Mouse (Mus musculus) A20 (cell line): ENCODE measurements around the gene Tspan9.

ENCODE experiments used
- DNase-seq: peaks from one replicate; pipeline ENCODE4 v3.0.0-alpha.2; 2011; ENCODE audit warnings: low read depth, low spot score

Gene Tspan9

DNA sequence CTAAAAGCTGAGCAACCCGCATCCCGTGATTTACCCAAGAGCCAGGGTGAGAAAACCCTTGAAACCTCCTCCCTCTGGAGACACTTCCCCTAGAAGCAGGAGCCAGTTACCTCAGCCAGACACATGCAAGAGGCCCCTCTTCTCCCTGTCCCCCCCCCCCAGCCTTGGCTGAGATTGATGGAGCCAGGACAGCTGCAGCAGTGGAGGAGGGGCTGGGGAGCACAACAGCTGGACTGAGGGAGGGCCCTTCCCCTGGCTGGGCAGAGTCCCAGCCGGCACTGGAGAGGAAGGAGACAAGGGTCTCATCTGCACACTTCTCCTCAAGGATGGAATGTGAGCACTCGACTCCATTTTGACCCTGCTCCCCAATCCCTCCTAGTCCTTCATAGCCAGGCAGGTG is 64.9 kb downstream of the Tspan9 start:
- DNase-seq, result no peak

- DNase-seq, result no peak
These were observed 67.0 kb downstream of the Tspan9 start for GRCm38 (mm10) chr6:128076104-128077020.

- DNase-seq, result no peak
These were observed 67.9 kb downstream of the Tspan9 start for GRCm38 (mm10) chr6:128075453-128076003.

GRCm38 (mm10) chr6:128070921-128071558 is 72.4 kb downstream of the Tspan9 start:
- DNase-seq, result no peak

DNA sequence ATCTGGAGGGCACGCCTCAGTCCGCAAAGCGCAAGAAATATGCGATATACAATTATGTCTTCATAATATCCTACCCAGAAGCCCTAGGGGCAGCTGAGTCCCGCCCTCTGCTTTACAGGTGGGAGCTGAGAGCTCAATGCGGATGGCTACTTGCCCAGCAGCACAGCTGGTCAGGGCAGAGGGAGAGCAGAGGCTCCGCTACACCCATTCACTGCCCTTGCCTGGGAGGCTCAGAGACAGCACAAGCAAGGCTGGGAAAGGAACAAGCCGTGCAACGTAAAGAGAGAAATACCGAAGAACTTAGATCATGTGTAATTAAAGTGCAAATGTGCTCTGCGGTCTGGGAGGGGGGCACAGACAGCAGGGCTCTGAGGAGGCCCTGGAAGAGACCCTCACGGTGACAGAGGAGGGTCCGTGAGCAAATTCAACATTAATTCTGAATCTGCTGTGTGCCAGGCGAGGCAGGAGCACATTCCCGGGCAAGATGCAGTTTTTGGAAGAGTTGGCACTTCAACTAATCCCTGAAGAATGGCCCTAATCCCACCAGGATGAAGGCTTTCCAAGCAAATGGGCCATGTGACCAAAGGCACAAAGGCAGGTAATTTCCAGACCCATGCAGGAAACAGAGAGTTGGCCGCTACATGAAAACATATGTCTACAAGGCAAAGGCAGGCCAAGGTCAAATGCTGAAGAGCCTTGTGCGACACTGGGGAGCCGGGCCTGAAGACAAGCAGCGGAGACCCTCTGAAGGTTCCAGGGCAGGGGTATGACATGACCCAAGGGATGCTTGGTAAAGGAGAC is 73.1 kb downstream of the Tspan9 start:
- no peak for DNase-seq

GRCm38 (mm10) chr6:128068144-128068543 is 75.2 kb downstream of the Tspan9 start:
- no peak for DNase-seq

DNA sequence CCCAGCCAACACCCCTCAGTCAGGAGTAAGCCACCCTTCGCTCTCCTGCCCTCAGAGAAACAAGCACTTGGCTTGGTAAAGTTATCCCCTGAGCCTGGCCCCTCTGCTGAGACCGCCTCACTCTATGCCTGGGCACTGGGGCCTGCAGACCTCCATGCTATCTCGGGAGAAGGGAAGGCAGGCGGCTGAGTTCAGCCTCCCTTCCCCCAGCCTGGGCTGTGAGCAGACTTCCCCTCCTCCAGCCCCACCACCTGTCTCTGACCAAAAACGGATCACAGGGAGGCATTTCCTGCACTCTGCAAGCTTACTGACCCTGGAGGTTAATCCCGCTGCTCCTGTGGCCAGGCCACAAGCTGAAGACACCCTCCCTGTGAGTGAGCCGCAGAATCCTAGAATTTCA is 77.4 kb downstream of the Tspan9 start:
- DNase-seq, result no peak

GRCm38 (mm10) chr6:128063501-128063900 is 79.9 kb downstream of the Tspan9 start:
- peak; percentile 25 for DNase-seq

GRCm38 (mm10) chr6:128062784-128063183 is 80.6 kb downstream of the Tspan9 start:
- DNase-seq, result no peak

- no peak for DNase-seq
These were observed 81.2 kb downstream of the Tspan9 start for GRCm38 (mm10) chr6:128062216-128062615.

- DNase-seq, result no peak
These were observed 82.1 kb downstream of the Tspan9 start for GRCm38 (mm10) chr6:128061342-128061741.

DNA sequence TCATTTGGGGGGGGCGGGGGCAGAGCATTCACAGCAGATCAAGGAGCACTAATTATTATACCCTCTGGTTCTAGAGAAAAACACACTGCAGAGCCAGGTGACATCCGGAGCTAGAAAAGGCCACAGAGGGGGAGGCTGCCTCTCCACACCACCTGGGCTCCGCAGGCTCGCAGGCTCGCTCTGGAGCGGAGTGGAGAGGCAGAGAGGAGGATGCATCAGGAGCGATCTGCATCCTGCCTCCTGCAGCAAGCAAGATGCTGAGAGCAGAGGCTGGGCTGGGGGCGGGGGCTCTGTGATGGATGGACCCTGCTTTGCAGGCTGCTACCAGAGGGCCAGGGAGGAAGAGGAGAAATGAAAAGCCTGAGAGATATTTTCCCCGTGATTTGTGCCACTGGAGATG is 84.8 kb downstream of the Tspan9 start:
- DNase-seq, result no peak

DNA sequence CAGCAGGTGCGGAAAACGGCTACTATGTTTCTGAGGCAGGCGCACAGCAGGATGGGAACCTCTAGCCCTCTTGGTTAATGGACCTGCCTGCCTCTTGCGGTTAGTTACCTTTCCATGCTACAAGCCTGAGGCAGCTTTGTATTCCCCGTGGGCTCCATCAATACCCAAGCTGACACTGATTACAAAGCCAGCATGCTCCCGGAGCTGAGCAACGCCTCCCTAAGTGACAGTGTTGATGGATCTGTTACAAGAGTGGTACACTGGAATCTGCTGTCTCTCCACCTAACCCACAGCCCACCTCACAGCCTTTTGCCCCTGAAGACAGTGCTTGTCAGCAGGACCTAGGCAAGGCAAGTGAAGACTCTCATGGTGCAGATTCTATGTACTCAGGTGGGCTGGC is 85.2 kb downstream of the Tspan9 start:
- DNase-seq, result no peak

DNA sequence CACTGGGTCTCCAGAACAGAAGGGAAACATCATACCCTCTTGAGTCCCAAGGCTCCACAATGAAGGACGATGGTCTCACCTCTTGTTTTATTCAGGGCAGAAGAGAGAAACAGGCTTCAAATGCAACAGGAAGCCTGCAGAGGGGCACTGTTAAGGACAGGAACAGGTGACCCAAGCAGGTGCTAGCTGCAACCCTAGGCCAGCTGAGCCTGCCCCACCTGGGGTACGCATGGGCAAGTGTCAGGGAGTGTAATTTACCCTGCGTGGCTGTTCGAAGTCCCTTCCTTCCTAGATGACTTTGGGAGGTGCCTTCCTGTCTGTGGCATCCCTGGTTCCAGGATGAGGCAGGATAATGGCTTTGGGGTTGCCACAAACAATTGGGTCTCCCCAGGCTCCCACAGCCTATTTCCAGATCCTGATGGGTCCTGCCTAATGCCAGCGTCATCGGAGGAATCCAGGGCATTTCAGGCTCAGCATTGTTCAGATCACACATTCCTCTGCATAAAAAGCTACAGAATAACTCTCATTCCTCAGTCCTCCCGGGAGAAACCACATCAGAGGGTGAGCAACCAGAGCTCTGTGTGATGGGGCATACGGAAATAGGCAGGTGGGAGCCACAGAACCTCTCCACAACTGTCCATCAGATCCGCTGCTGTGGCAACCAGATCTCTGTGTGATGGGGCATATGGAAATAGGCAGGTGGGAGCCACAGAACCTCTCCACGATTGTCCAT is 90.2 kb downstream of the Tspan9 start:
- no peak for DNase-seq

DNA sequence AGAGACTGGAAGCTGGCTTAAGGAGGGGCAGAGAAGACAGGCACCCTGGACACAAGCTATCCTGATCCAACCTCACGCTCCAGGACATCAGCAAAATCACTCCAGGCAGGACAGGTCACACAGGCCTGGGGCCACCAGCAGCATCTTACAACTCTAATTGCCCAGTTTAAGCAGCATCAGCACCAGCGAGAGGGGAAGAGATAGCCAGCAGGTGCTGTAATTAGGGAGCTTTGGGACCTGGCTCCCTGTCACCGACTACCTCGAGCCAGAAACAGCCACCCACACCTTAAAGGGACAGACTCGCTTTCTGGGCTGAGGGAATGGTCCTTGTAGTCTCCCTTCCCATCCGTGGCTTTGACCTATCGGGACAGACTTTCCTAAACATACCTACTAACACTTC is 95.7 kb downstream of the Tspan9 start:
- no peak for DNase-seq

GRCm38 (mm10) chr6:128047239-128047638 is 96.2 kb downstream of the Tspan9 start:
- no peak for DNase-seq

GRCm38 (mm10) chr6:128046799-128047198 is 96.6 kb downstream of the Tspan9 start:
- DNase-seq, result no peak

DNA sequence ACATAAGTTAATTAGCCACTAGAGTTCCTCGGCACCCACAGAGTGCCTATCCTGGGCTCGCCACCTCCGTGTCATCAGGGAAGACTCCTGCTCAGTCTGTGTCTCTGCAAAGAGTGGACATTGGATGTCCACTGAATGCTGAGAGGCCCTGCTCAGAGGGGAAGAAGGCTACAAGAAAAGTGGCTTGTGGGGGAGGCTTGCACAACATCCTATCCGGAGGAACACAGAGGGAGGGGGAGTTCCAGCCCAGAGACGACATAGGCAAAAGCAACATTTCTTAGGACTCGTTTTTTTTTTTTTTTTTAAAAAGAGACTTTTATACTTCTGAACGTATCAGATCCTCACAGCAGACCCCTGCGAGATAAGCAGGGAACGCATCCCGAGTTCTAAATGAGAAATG is 98.7 kb downstream of the Tspan9 start:
- no peak for DNase-seq

- DNase-seq, result no peak
These were observed 99.9 kb downstream of the Tspan9 start for GRCm38 (mm10) chr6:128043486-128043885.

DNA sequence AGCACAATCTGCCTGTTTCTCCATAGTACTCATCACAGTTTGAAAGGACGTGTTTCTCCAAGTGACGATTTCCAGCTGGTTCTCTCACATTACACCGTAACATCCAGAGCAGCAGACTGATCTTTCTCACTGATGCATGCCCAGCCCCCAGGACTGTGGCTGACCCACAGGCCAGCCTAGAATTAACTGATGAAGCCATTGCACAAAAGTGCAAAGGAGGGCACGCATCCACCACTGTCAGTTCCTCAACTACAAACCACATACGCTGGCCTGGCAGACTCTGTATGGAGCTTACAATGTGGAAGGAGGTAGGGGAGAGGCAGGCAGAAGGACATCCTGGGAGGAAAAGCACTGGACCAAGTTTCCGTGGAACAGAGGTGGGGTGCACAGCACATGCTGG is 101.6 kb downstream of the Tspan9 start:
- no peak for DNase-seq

DNA sequence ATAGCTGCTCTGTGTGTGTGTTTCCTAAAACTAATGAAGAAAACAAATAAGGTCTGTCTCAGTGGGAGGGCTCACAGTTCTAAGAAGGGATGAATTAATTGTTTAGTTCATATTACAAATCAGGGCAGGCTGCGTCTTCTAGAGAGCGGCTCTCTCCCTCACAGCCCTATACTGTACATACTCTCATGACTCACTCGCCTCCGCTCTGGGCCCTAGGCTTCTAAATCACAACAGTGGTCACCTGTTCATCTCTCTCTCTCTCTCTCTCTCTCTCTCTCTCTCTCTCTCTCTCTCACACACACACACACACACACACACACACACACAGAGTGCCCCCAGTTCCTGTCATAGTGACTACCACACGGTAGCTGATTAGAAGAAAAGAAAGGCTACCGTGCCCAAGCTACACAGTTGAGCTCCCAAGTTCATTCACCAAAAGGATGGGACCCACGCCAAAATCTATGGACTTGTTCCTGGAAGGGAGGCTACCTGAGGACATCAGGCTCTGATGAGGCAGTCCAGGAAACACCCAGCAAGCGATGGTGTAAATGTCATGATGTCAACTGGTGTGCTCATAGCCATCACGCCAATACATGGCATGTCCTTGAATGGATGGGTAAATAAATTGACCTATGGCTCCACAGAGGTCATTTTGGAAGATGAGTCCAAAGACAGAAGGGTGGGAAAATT is 104.2 kb downstream of the Tspan9 start:
- no peak for DNase-seq
